Mouse (Mus musculus) spleen, adult 12 weeks (tissue): ENCODE data around the gene Spin1.

Source experiments
- DNase-seq: peaks from one replicate; pipeline ENCODE4 v3.0.0; 2022; ENCODE audit warnings: low spot score

The Spin1 gene

DNA sequence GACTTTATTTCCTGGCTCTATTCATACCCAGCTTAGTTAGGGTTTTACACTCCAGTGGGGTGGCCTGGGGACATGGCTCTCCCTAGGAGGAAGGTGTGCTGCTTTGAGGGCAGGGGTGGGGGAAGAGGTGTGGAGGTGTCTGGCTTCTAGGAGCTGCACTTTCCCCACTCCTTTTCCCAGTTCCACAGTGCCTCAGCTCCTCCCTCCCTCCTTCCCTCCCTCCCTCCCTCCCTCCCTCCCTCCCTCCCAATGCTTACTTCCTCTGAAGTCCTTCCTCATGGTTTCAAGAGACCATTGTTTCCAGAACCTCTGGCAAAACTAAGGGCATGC, 37.0 kb downstream of the Spin1 start:
- no peak for DNase-seq

DNA sequence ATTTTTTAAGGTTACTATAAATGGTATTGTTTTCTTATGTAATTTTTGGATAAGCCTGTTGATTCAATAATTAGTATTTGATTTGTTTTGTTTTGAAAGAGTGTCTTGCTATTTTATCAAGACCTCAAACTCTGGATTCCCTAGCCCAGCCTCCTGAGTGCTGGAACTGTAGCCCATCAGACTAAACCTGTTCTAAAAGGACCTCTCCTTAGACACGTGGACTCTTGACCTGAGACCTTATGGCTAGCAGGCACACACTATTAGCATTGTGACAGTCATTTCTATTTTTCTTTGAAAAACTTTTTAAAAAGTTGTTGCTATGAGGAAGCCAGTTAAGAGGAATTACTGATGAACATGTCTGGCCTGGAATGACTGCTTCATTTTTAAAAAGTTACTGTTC, 46.4 kb downstream of the Spin1 start:
- DNase-seq, result no peak

DNA sequence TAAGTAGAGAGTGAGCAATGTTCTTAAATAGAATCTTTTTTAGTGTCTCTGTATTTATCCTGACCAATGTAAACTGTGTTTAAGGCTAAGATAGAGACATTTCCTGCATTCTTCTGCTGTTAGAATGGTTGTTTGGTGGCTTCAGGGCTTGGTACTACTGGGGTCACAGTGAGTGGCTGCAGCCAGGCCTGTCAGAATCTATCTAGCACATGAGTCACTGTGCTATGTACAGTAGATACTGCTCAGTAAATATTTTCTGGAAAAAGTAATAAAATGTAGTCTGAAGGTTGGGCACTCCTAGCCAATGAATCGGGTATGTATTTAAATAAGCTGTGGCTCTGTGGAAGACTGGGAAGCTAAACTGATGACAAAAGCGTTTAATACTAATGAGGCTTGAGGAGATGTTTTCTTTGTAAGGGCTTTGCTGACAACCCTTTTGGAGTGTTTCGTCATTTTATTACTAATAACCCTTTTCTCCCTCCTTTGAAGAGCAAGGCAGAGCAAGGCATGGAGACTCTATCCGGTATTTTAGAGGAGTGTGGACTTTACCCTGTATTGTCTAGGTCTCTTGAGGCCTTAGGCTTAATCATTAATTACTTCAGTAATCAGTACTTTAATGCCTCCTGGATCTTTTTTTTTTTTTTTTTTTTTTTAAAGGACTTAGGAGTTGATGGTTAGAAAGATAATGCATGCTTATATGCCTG, 52.4 kb downstream of the Spin1 start:
- no peak for DNase-seq

DNA sequence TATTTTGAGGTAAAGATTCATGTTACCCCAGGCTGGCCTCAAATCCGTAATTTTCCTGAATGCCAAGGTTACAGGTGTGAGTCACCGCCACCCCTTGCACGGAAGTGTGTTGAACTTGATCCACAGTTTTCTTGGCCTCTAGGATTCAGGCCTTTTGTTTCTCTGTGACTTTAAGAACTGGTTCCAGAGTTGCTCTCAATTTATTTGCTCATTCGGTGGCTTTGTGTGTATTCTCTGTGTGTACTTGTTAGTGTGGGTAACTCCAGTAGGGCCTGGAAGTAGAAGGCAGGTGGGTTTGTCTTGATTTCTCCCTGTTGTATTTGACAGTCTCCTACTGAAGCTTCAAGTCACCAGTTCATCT, 53.0 kb downstream of the Spin1 start:
- no peak for DNase-seq

DNA sequence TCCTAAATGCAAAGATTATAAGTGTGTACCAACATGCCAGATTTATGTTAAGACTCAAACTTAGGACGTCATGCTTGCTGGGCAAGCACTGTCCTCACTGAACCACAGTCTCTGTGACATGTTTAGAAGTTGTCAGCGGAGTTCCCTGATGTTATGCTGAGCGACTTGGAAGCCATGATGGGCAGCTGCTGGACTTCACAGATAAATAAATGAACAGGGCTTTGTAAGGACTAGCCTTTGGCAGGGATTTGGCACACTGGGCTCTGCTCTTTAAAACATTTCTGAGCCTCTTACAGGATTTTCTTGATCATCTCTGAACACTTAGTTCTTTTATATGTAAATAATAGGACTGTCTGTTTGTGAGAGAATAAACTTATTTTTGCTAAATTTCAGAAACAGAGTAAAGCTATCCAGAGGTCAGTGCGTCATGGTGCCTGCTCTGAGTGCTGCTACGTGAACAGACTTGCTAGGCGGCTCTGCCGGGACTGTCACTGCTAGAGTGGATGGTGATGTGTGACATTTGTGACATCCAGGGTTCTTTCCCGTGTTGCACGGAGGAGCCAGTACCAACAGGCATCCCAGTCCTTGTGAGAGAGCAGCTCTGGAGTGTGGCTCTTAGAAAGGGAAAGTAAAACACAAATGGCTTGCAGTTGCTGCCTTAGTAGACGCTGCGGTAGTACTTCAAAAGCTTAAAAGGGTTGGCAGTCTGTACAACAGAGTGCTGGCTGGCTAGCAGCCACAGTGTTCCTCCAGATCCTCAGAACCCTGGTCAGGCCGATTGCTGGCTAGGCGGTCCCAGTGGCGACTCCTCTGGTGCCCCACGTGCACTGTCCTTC, 54.7 kb downstream of the Spin1 start:
- no peak for DNase-seq

DNA sequence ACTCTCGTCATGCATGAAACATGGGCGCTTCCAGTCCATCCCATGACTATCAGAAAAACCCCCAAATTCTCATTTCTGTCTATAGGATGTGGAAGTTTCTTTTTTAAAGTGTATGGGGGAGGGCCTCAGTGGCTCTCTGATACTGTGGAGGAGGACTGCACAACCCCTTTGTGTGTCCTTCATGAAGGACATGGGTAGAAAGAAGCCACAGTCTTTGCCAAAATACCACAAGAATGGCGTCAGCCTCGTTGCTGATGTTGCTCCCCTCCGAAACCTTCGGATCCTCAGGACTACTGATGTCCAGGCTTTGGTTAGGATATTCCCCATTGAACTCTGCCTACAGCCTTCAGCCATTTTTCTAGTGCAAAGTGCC, 55.3 kb downstream of the Spin1 start:
- DNase-seq, result no peak

DNA sequence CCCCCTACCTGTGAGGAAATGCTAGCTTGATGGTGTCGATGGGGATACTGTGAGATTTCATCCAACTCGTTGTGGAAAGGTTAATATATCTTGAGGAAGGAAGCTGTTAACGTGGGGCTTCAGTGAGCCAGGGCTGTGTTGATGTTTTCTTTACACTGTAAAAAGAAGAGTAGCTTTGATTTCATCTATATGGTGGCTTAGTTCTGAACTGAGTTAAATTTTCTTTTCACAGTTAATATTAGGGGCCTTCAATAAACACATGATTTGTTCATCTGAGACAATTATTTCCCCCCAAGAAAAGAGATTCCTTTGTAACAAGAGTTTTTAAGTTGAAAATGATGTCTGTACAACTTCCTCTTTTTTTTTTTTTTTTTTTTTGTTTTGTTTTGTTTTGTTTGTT, 56.6 kb downstream of the Spin1 start:
- DNase-seq, result no peak

DNA sequence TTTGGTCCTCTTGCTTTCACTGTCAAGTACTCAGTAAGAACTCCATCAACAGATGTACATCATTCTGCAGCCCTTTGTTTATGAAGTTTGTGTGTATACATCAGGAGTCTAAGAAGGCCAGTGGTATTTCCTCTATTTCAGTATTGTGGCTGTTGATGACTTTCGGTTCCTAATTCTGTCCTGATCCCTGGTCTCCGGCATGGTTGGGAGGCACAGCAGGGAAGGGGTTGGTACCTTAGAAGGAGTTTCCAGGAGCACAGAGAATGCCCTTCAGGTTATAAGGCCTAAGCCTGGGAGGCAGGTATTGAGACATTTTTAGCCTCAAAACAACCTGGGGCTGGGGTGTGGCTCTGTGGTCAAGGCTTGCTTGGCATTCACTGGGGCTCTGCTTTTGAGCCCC, 61.0 kb downstream of the Spin1 start:
- DNase-seq, result no peak

DNA sequence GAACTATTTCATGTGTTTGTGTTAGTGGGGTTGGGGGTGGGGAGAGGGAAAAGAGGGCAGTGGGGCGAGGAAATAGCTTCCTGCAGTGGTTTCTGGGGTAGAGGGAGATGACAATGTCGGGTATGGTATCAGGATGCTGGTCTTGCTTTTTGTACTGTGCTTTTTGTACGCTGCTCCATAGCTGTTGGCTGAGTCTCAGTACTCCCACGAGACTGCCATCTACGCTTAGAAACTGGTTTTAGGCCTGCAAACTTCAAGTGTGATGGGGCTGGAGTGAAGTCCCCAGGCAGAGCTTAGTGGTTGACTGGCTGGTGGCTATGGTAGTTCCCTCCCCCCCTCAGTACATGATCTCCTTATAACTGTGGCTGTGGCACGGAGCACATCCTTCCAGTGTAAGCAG, 61.6 kb downstream of the Spin1 start:
- no peak for DNase-seq

DNA sequence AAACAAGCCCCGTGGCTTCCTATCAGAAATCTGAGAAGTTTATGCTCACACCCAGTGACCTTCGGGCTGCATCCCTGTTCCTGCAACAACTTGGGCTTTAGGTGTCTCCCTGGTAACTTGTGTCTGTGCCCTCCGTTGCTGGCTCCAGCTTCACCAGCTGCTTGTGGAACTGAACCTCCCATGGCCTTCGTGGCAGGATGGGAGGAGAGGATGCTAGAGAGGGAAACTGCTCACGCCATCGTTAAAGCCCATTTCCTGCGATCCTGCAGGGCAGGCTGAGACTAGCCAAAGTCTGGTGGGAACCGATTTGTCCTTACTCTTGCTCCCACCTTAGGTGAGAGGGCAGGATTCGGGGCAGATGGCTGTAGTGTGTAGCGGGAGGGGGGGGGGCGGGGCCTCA, 66.0 kb downstream of the Spin1 start:
- no peak for DNase-seq

DNA sequence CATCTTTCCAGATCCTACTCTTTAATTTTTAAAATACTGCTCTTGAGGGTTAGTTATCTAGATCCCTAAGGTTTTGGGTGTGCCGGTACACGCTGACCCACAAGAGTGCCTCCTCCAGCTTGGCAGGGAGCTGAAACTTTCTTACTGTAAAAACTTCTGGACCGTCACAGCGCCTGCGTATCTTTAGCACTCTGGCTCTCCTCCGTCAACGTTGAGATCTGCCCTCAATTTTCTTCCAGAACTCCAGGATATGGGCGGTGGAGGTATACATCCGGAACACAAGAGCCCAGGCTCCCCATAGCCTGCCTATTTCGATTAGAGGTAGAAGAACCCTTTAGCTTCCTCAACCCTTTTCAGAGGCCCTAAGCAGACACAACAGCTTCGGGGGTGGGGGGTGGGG, 69.5 kb downstream of the Spin1 start:
- DNase-seq, result no peak

DNA sequence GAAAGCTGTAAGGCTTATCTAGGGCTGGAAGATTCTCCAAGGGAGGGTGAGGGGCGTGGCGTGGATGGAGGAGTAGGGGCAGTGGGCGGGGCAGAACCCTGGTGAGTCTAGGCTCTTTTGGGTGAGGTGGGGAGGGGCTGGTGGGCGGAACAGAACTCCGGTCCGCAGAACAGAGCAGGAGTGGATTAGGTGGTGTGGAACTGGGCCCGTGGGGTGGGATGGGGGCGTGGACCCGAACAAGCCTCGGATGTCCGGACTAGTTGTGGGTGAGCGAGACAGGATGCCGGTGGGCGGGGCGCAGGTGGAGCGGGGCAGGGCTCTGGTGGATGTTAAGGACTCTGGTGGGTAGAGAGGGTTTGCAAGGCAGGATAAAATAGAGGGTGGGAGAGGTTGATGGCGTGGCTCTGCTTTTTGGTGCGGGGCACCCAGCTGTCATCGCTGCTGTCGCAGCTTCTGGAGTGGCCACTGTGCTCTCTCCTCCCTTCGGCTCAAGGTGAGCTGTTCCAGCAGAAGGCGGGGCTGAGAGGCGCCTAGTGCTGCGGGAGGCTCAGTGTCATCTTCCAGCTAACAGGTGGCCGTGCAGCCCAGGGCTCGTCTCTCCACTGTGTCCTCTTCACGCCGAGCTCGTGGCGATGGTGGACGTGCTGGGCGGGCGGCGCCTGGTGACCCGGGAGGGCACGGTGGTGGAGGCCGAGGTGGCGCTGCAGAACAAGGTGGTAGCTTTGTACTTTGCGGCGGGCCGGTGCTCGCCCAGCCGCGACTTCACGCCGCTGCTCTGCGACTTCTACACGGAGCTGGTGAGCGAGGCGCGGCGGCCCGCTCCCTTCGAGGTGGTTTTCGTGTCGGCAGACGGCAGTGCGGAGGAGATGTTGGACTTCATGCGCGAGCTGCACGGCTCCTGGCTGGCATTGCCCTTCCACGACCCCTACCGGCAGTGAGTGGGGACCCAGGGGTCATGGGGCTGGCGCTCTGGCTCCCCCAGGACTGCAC, 70.3 kb downstream of the Spin1 start, which contains the start of gene Nxnl2:
Gene Nxnl2 (plus strand): TSS at position 332 of the 990 bp plus-strand sequence.
- DNase-seq, result peak; percentile 14

DNA sequence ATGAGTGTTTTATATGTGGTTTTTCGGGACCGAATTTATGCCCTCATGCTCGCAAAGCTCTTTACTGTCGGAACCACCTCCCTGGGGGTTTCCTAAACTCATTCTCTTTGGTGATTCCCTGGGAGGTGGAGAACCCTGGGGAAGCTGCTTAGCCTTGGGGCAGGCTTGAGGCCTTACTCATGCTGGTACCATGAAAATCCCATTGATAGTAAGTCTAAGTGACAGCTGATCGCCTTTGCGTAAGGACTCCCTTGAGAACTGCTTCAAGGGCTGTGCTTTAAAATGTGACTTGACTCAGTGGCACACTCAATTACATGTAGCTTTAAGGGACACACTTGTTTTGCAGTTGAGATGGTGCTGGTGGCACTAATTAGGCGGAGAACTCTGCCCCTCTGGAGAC, 71.9 kb downstream of the Spin1 start:
- no peak for DNase-seq

DNA sequence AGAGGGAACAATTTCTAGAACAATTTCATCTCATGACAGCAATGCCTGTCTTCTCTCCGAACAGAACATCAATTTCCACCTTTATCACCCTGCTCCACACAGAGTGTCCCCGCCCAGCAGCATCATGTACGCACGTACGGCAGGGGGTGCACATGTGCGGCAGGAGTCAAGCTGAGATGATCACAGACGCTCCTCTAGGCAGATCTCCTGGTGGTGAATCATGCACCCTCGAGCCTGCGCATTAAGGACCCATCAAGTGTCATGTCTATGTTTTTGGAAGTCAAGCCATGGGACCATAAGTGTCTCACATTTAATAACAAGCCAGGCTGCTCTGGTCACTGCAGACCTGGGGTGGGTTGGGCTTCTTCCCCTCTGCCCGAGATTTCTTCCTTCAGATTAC, 78.3 kb downstream of the Spin1 start:
- no peak for DNase-seq

DNA sequence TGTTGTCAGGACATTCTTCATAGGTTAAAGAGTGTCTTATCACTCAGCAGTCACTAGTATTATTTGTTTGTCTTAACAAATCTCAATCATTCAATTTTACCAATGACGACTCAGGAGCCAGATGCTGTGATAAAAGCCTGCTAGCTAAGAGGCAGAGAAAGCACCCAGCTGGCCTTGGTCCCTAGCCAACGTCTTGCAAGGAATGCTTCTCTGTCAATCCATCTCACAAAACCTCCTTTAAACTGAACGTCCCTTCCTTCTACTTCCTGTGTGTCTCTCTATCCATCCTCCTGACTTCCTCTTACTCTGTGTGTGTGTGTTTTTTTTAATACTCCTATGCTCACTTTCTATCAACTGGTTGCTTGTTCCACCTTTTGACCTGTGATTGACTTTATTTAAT, 78.7 kb downstream of the Spin1 start:
- DNase-seq, result no peak

DNA sequence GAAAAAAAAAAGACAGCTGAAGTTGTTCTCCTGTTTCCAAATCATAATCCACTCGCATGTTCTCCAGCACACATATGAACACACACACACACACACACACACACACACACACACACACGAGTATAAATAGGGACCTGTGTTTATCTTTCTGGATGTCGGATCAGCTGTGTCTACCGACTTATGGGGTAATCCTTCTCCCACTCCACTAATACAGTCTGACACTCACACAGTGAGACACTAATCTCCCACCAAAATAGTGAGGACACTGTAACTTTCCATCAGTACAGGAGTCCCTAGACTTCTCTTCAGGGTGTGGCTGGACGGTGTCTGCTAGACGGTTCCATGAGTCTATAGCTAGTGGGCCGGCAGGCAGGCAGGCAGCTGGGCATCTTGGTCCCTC, 81.6 kb downstream of the Spin1 start:
- DNase-seq, result no peak

DNA sequence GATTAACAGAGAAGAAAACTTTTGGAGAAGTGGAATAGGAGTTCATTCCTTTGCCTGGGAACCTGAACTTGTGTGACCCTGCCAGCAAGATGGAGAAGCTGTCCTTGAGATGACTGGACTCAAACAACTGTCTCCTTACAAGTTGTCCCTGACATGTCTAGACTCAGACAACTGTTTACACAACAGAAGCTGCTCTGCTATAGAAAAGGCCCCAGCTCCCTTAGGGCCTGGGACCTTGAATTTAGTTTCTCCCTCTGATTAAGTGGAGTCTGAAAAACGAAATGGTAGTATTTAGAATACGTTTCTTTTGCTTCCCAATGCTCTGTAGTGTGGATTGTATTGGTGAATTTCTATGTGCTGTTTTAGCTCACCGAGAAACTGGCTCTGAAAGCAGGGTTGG, 84.2 kb downstream of the Spin1 start:
- DNase-seq, result no peak

DNA sequence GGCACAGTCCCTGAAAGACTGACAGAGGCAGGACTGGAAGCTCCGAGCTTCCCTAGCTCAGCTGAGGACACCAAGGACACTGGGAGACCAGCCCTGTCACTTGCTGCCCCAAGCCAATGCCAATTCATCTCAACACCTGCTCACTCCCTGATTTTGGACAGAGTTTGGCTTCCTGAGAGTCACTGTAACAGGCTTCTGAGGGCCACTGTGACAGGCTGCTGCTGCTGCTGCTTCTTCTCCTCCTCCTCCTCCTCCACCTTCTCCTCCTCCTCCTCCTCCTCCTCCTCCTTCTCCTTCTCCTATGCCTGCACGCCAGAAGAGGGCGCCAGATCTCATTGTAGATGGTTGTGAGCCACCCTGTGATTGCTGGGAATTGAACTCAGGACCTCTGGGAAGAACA, 89.7 kb downstream of the Spin1 start:
- DNase-seq, result no peak

DNA sequence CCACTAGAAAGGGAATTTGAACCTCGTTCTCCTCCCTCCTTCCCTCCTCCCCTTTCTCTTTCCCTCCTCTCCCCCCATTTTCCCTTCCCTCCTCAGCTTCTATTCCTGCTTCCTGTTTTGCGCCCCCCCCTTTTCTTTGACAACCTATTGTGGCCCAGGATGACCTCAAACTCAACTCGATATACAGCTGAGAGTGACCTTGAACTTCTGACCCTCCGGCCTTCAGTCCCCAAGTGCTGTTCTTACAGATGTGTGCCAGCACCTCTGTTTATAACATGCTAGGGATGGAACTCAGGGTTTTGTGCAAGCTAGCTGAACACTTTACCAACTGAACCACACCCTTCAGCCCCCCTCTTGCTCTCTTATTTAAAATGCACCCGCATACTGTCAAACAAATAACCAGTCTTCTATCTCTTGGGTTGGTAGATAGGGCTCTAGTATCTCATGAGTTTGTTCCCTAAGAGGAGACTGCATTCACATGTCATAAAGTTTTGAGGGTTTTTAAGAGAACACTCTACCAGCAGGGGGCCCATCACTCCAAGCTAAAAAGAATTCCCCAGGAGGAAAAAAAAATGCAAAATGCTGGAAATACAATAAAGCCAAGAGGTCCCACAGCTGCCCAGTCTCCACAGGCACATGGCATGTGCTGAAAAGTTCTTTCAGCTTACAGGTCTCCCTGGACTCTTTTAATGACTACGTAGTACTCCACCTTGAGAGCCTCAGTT, 90.9 kb downstream of the Spin1 start:
- DNase-seq, result no peak

DNA sequence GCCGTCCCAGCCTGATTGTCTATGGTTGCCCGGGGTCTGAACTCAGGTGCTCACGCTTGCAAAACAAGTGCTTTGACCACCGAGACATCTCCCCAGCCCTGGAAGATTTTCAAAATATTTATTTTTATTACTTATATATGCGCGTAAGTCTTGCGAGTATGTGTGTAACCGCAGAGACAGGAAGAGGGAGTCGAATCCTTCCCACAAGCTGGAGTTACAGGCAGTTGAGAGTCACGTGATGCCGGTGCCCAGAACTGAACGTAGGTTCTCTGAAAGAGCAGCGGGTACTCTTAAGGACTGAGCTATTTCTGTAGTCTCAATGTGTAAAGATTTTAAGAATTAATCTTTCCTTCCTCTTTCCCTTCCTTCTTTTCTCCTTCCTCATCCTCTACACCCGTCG, 93.2 kb downstream of the Spin1 start:
- DNase-seq, result no peak

DNA sequence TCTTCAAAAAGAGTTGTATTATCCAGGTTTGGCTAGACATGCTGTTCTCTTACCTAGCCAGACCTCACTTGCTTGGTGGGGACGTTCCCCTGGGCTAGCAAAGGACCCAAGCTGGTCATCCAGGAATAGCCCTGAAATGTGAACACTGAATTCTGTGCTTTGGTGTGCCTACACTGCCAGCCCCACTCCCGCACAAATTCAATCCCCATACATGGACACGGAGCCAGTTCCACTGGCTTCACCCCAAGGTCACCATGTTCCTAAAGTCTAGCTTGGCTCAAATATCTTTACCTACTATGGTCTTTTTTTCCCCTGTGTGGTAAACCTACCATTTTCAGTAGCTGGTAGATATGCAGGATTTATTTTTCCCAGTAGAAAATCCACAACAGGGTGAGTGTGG, 97.0 kb downstream of the Spin1 start:
- DNase-seq, result no peak

DNA sequence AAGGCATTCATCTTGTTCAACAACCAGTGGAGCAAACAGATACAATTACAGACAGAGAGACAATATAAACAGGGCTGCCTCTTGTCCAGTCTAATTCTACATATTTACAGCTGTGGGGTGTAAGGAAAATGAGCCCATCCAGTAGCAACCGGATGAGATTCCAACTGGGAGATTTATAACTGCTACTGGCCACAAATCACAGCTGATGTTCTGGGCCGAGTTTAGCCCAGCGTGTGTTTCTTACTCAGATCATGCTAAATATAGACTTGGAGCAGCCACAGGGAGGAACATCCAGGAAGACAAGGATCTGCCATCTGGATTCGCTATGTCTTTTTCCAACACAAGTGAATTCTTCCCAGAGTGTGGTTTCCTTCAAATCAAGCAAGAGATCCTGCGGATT, 97.5 kb downstream of the Spin1 start:
- no peak for DNase-seq
